Mouse (Mus musculus) testis, postnatal 10 days (tissue): ENCODE results near the gene Rpl15.
"Not testable (repeated sequence)": the region's sequence is repeated elsewhere in the genome, so short reads cannot be mapped to it uniquely, and the experiment has no call there.

ENCODE experiments used
- DNase-seq: peaks from one replicate; pipeline ENCODE4 v3.0.0; 2021; ENCODE audit warnings: low spot score

The Rpl15 gene

GRCm38 (mm10) chr14:18241786-18242185, 29.4 kb downstream of the Rpl15 start:
- DNase-seq = no peak

GRCm38 (mm10) chr14:18240132-18240531, 31.1 kb downstream of the Rpl15 start:
- no peak for DNase-seq

GRCm38 (mm10) chr14:18238750-18239731, 32.1 kb downstream of the Rpl15 start, which contains the start of gene Nr1d2:
TSS of gene Nr1d2 (minus strand) at chr14:18239127.
- peak; percentile 99 for DNase-seq

- peak; percentile 98 for DNase-seq
Measured at GRCm38 (mm10) chr14:18238131-18238749, 33.0 kb downstream of the Rpl15 start.

- no peak for DNase-seq
Measured at GRCm38 (mm10) chr14:18237381-18237780, 33.8 kb downstream of the Rpl15 start.

GRCm38 (mm10) chr14:18236496-18237235, 34.5 kb downstream of the Rpl15 start:
- DNase-seq = not testable (repeated sequence)

GRCm38 (mm10) chr14:18233981-18234960, 36.9 kb downstream of the Rpl15 start:
- no peak for DNase-seq

- no peak for DNase-seq
Measured at GRCm38 (mm10) chr14:18233076-18233475, 38.1 kb downstream of the Rpl15 start.

GRCm38 (mm10) chr14:18231866-18232265, 39.3 kb downstream of the Rpl15 start:
- not testable (repeated sequence) for DNase-seq

- DNase-seq = not testable (repeated sequence)
Measured at GRCm38 (mm10) chr14:18229751-18230150, 41.4 kb downstream of the Rpl15 start.

- DNase-seq = not testable (repeated sequence)
Measured at GRCm38 (mm10) chr14:18226181-18226580, 45.0 kb downstream of the Rpl15 start.

- DNase-seq = not testable (repeated sequence)
Measured at GRCm38 (mm10) chr14:18225431-18225830, 45.8 kb downstream of the Rpl15 start.

GRCm38 (mm10) chr14:18221977-18222376, 49.2 kb downstream of the Rpl15 start:
- DNase-seq = no peak
